Mouse (Mus musculus): Measurements from ENCODE around the gene Rnf180.
"Not testable (repeated sequence)": the region's sequence is repeated elsewhere in the genome, so short reads cannot be mapped to it uniquely, and the experiment has no call there.

Rnf180 gene

DNA sequence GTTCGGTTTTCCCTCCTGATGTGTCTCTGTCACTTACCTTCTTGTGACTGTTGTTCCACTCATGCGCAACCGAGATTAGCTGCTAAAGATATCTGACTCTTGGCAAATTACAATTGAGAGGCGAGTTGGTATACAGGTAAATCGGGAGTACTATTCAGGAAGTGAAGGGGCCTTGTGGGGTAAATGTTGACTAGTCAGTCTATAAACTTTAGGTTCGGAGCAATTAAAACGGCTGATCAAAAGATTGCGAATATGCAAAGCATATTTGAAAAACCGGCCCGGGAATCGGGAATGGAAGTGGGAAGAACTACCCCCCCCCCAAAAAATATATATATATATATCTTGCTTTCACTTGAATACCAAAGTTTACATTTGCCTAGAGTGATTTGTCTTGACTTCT is at the start of gene Rnf180:
TSS of gene Rnf180 (minus strand) at position 101 of the 400 bp plus-strand sequence.
- DNase-seq = no peak

DNA sequence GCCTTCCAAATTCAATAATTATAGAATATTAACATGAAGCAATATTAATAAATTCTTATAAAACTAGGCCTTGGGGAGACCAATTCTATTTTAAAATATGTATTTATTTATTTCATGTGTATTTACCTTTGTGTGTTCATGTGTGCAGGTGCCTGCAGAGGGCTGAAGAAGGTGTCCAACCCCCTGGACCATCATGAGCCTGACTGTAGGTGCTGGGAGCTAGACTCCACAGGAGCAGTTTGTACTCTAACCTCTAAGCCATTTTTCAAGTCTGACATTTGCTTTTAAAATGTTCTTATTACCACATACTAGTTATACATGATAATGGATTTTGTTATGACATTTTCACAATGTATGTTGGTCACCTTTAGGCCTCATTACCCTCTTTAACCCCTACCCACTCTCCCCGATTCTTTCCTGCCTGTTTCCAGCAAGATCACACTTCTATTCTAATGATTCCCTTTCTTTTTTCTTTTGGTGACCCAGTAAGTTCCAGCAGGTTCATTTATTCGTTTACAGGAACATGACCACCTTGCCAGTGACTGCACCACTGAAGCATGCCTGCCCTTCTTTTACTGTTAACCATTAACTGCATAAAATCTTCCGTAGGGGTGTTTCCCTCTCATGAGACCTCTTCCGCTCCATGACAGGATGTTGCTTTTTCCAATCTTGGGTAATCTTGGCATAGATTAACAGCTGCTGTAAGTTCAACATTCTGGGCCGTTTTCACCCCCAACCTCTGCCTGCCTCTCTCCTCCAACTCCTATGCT is 36.8 kb upstream of the Rnf180 start:
- no peak for DNase-seq

DNA sequence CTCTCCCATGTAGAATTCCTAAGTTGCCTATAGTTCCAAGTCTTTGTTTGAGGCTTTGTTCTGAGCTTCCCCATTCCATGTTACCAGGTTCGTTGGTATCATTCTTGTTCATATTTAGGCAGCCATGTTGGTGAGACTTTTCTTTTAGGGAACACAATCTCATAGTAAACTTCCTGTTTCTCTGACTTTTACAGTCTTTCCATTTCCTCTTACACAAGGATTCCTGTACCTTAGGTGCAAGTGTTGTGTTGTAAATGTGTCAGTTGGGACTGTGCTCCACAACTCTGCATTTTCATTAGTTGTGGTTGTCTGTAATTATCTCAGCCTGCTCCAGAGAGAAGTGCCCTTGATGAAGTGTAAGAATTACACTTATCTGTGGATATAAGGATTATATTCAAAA is 32.3 kb upstream of the Rnf180 start:
- no peak for DNase-seq

DNA sequence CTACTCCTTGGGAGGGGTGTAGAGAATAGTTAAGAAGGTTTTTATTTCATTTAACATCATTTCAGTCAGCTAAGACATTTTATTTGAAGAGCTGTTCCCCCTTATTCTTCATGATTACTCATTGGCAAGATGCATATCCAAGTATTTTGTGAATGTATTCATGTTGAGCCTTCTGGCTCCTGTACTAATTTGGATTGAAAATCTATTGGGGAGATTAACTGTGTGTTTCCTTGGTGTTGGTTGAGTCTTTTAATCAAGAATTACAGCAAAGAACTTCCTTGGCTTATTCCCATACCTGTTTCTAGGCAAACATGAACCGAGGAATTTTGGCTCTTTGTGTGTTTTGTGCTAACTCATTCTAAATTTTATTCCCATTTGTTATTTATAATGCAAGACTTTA is 22.3 kb upstream of the Rnf180 start:
- DNase-seq = no peak

DNA sequence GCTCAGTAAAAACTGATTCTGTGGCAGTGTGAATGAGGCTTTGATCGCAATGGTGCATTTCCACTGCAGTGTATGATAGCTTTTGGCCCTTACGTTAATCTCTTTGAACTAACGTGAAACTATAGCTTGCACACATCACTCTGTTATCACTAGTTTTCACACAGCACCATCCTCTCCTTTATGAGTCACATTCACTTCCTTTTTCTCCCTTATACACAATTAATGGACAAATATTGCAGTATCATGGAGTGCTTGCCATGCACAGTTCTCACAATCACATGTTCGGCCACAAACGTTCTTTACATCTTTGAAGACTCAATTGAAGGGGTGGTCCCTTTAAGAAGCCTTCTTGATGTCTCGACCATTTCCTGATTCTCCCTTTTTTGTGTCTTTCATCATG is 21.4 kb upstream of the Rnf180 start:
- DNase-seq = no peak

DNA sequence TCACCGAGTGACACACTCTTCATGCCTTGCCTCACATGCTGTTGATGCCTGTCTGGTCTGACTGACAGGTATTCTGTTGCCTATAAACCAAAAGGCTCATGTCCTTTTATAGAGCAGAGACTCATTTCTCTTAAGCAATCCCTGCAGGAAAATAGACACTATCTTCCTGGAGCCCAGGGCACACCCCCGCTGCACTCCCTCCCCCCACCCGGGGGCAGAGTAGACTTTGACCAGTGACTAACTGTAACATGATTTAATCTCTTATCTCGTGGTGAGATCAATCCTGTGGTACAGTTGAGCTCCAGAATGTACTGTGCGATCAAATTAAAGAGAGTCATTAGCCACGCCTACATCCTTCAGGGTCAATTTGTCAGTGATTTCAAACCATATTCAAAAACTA is 18.1 kb upstream of the Rnf180 start:
- DNase-seq = no peak

DNA sequence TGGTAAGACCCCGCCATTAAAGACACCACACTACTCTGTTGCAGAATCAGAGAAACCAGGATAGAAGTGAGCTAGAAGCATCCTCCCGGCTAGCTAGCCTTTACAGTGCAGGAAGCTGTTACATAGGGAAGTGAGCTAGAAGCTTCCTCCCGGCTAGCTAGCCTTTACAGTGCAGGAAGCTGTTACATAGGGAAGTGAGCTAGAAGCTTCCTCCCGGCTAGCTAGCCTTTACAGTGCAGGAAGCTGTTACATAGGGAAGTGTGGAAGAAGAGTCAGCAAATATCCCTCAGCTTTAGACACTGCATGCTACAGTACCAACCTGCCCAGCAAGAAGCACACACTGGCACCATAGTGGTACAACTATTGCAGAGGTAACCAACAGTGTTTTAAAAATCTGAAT is 15.9 kb upstream of the Rnf180 start:
- DNase-seq = not testable (repeated sequence)

- no peak for DNase-seq
Measured at GRCm38 (mm10) chr13:105305513-105305912, 10.9 kb upstream of the Rnf180 start.

- DNase-seq = no peak
Measured at GRCm38 (mm10) chr13:105304054-105304453, 9.4 kb upstream of the Rnf180 start.

DNA sequence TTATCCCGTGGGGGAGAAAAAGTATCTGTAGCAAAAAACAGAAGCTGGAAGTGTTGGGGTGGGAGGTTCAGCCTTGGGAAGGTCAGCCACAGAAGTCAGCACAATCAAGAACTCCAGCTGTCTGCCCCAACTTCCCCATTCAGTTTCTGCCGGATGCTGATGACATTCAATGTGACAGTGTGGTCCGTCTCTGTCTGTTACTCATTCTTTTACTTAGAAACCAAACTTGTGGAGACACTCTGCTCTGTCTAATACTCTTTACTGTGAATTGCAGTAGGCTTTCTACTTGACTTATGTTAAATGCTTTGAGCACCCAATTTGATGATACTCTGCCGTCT is 5.4 kb upstream of the Rnf180 start:
- peak; percentile 71 for DNase-seq

- no peak for DNase-seq
Measured at GRCm38 (mm10) chr13:105299162-105300008, 4.8 kb upstream of the Rnf180 start.

- DNase-seq = peak; percentile 28
Measured at GRCm38 (mm10) chr13:105293781-105294667, 591 bp downstream of the Rnf180 start.

DNA sequence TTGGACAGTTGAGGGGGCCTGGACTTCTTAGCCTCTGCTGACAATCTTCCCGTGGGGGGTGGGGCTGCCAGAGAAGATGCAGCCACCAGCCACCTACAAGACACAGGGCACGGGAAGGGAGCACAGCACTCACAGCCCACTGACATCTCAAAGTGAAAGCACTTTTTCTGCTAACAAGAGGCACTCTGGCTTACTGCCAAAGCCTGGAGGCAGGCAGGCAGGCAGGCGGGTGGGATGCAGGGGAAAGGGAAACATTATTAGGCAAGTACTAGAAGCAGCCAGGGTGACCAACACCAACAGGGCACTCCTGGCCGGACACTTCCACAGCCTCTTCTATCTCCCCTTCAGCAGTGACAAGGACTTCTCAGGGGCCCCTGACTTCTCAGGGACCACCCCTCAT is 2.8 kb downstream of the Rnf180 start:
- peak; percentile 84 for DNase-seq

DNA sequence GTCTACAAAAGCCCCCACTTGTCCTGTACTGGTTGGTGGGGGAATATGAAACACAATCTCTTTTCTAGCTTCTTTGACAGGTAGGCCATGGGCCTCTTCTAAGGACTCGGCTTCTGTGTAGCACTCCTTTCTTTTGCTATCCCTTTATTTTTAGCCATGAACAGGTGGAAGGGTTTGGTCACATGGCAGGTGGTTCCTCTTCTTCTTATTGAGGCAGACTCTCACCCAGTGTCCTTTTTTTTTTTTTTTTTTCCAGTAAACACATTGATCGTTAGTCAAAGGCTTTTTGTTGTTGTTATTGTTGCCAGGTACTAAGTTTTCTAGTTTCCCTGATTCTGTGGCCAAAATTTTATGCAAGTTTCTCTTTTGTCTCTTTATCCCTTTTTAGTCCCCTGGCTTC is 4.0 kb downstream of the Rnf180 start:
- DNase-seq = no peak

GRCm38 (mm10) chr13:105290021-105290420 is 4.6 kb downstream of the Rnf180 start:
- no peak for DNase-seq

DNA sequence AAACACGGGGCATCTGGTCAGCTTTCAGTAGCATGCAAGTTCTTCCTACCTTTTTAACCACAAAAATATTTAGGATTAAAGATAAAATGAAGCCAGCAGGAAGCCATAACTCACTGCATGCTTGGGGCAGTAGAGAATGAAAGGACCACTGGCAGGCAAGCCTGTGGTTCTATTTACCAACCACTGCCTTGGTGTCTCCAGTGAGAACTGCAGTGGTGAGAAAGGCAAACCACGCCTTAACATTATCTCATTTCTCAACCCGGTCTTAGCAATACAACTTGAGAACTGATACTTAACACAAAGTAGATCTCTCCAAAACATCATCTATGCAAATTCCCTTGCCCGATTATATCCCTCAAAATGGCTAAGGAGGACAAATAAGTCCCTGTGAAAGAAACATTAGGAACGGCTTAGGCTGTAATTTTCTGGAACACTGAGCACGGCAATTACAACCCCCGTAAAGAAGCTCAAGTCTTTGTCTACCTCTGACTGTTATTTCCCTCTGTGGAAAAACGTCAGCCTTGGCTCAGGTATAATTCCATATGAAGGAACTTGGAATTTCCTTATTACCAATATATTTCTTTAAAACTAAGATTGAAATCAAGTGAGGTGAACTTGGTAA is 15.1 kb downstream of the Rnf180 start:
- DNase-seq = no peak

- DNase-seq = no peak
Measured at GRCm38 (mm10) chr13:105270394-105271094, 24.1 kb downstream of the Rnf180 start.

GRCm38 (mm10) chr13:105267464-105267863 is 27.2 kb downstream of the Rnf180 start:
- no peak for DNase-seq

DNA sequence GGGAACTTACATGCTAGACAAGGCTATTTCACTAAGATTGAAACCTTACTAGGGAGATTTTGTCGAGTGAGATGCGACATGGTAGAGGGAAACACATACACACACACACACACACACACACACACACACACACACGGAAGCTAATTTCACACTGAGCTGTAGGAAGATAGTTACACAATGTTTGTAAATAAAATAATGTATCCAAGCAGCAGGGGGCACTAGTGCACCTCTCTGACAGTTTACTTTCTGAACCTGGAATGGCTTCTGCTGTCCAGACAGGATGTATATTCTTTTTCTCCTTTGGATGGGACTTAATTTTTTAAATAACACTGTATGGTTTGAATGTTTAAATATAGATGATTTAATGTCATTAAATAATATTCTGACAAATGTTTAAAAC is 27.9 kb downstream of the Rnf180 start:
- peak; percentile 46 for DNase-seq

- DNase-seq = no peak
Measured at GRCm38 (mm10) chr13:105256757-105257433, 37.7 kb downstream of the Rnf180 start.

GRCm38 (mm10) chr13:105250767-105251166 is 43.8 kb downstream of the Rnf180 start:
- DNase-seq = no peak

DNA sequence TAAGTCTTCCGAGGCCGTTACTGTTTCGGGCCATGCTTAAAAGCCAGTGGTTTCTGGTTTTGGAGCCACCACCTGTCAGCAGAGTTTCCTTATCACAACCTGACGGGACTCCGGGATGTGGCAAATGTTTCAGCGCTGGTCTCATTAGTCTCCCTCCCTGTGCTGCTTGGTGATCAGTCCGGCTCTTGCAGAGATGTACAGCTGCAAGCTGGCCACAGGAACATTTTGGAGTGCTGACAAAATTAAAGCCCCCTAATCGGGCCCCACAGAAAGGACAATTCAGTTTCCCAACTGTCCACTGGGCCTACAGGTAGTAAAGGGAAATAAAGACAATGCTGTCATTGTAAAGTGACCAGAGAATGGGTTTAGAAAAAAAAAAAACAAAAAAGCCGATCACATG is 44.4 kb downstream of the Rnf180 start:
- DNase-seq = no peak
